Mouse (Mus musculus) limb, embryonic 11.5 days (tissue): ENCODE results near the gene Rpl14. TPM values are rescaled to one million over a fixed set of nuclear protein-coding genes. Genes with fewer than 3 reads are reported as not detected.

Experiments used
- ATAC-seq: fragments of 200-750 bp; cut with Nextera tagmentation; 2 replicates; pipeline ENCODE4 v1.8.0; 2017; ENCODE audit warnings: low read depth; ENCODE audit not compliant: insufficient number of reproducible peaks, low FRiP score, low TSS enrichment
- DNase-seq: peaks from one replicate; pipeline ENCODE4 v3.0.0-alpha.2; 2015; ENCODE audit warnings: low spot score
- H3K27ac ChIP-seq: fragments of 300-500 bp; sonication (generic); replicated peaks from 2 replicates; pipeline ENCODE4 v1.5.1; 2014; ENCODE audit warnings: low read depth, mild to moderate bottlenecking, low read length
- H3K27me3 ChIP-seq: fragments of 300-500 bp; sonication (generic); 2 replicates; pipeline ENCODE4 v1.6.1; 2014; ENCODE audit warnings: mild to moderate bottlenecking, low read length, mixed read lengths; ENCODE audit not compliant: control insufficient read depth, insufficient read depth
- H3K36me3 ChIP-seq: fragments of 300-500 bp; sonication (generic); 2 replicates; pipeline ENCODE4 v1.6.1; 2014; ENCODE audit warnings: mild to moderate bottlenecking, low read length, moderate library complexity, mixed read lengths; ENCODE audit not compliant: control insufficient read depth, insufficient read depth
- H3K4me1 ChIP-seq: fragments of 300-500 bp; sonication (generic); 2 replicates; pipeline ENCODE4 v1.6.1; 2014; ENCODE audit warnings: low read length, mixed read lengths; ENCODE audit not compliant: control insufficient read depth, insufficient read depth
- H3K4me2 ChIP-seq: fragments of 300-500 bp; sonication (generic); 2 replicates; pipeline ENCODE4 v1.6.1; 2014; ENCODE audit warnings: low read depth, mild to moderate bottlenecking, moderate library complexity; ENCODE audit not compliant: severe bottlenecking
- H3K4me3 ChIP-seq: fragments of 300-500 bp; sonication (generic); 2 replicates; pipeline ENCODE4 v1.5.1; 2014; ENCODE audit warnings: low read depth, low read length
- H3K9ac ChIP-seq: fragments of 300-500 bp; sonication (generic); 2 replicates; pipeline ENCODE4 v1.6.1; 2014; ENCODE audit warnings: mild to moderate bottlenecking, low read length
- H3K9me3 ChIP-seq: fragments of 300-500 bp; sonication (generic); 2 replicates; pipeline ENCODE4 v1.6.1; 2016; ENCODE audit warnings: low read length; ENCODE audit not compliant: control insufficient read depth
- WGBS: fragments of 180-500 bp; shearing (Covaris S2); extraction: QIAGEN DNeasy Blood & Tissue Kit; methylation state at CpG from one replicate; pipeline ENCODE4 v1.1.7; 2014; 5-methylcytosine and 5-hydroxymethylcytosine counted together
- polyA plus RNA-seq: library from polyadenylated mRNA; unstranded; fragments of >200 nt; fragmentation: Nextera tagmentation; extraction: Ambion mirVana; gene quantifications from 2 replicates; pipeline ENCODE4 v1.2.1, GENCODE M21; 2014

Gene Rpl14
- polyA plus RNA-seq, 1 experiment from 2014 or later, result 998 TPM

- Histone ChIP-seq H3K36me3 (no peaks in the 10 kb centered on the region), H3K9ac (no peak overlapping the region), H3K27ac (no peak overlapping the region; the same call in 1 of the 2 replicates), H3K27me3 (no peaks in the 10 kb centered on the region), H3K4me1 (peaks cover 7% of the 10 kb centered on the region), H3K4me3 (no peak overlapping the region), H3K9me3 (no peaks in the 10 kb centered on the region; the same call in 1 of the 2 replicates), H3K4me2 (peak overlapping the region; percentile 36; the same call in 1 of the 2 replicates)
- 5% methylated on average over 12 of the region's 12 CpGs for WGBS
- peak; percentile 34; the same call in 1 of the 2 replicates for ATAC-seq
- peak; percentile 41 for DNase-seq
Measured at GRCm38 (mm10) chr9:120603956-120604355, 32.7 kb downstream of the Rpl14 start.

GRCm38 (mm10) chr9:120611055-120611454 is 39.8 kb downstream of the Rpl14 start:
- no peak for DNase-seq
- no peak overlapping the region for H3K9ac ChIP-seq
- no peaks in the 10 kb centered on the region for H3K27me3 ChIP-seq
- no peak overlapping the region for H3K4me2 ChIP-seq
- H3K9me3 ChIP-seq, result no peaks in the 10 kb centered on the region; the same call in 1 of the 2 replicates
- no peak for ATAC-seq
- H3K4me3 ChIP-seq, result no peak overlapping the region
- H3K27ac ChIP-seq, result no peak overlapping the region
- no peaks in the 10 kb centered on the region for H3K36me3 ChIP-seq
- 0 out of 2 replicates have a peak, but pooled peaks cover 3% of the 10 kb centered on the region for H3K4me1 ChIP-seq

GRCm38 (mm10) chr9:120614059-120614458 is 42.8 kb downstream of the Rpl14 start:
- 92% methylated on average over 6 of the region's 6 CpGs for WGBS
- H3K4me3 ChIP-seq, result no peak overlapping the region
- 0 out of 2 replicates have a peak, but pooled peaks cover 3% of the 10 kb centered on the region for H3K4me1 ChIP-seq
- H3K27ac ChIP-seq, result no peak overlapping the region
- DNase-seq (no peak), ATAC-seq (no peak)
- H3K4me2 ChIP-seq, result no peak overlapping the region
- H3K36me3 ChIP-seq, result no peaks in the 10 kb centered on the region
- H3K27me3 ChIP-seq, result no peaks in the 10 kb centered on the region
- no peaks in the 10 kb centered on the region for H3K9me3 ChIP-seq
- H3K9ac ChIP-seq, result no peak overlapping the region

GRCm38 (mm10) chr9:120618101-120618500 is 46.9 kb downstream of the Rpl14 start:
- H3K4me1 ChIP-seq, result peaks cover 11% of the 10 kb centered on the region; the same call in 1 of the 2 replicates
- no peak overlapping the region for H3K9ac ChIP-seq
- H3K36me3 ChIP-seq, result no peaks in the 10 kb centered on the region
- no peak overlapping the region for H3K4me2 ChIP-seq
- DNase-seq (no peak), ATAC-seq (no peak)
- H3K9me3 ChIP-seq, result peaks cover 4% of the 10 kb centered on the region; the same call in 1 of the 2 replicates
- no peak overlapping the region for H3K4me3 ChIP-seq
- no peaks in the 10 kb centered on the region for H3K27me3 ChIP-seq
- H3K27ac ChIP-seq, result no peak overlapping the region
- 81% methylated on average over 6 of the region's 6 CpGs for WGBS

GRCm38 (mm10) chr9:120619347-120619708 is 48.1 kb downstream of the Rpl14 start:
- Histone ChIP-seq H3K36me3 (no peaks in the 10 kb centered on the region), H3K9ac (peak overlapping the region; percentile 41; the same call in 1 of the 2 replicates), H3K27me3 (no peaks in the 10 kb centered on the region), H3K27ac (no peak overlapping the region), H3K9me3 (peaks cover 4% of the 10 kb centered on the region; the same call in 1 of the 2 replicates), H3K4me3 (0 out of 2 replicates have a peak overlapping the region, but pooled peaks have one; percentile 17), H3K4me2 (peak overlapping the region; percentile 61), H3K4me1 (peaks cover 11% of the 10 kb centered on the region; the same call in 1 of the 2 replicates)
- ATAC-seq (no peak), DNase-seq (no peak)
- WGBS, result 13% methylated on average over 10 of the region's 10 CpGs

- Histone ChIP-seq H3K4me3 (0 out of 2 replicates have a peak overlapping the region, but pooled peaks have one; percentile 17), H3K4me1 (peaks cover 11% of the 10 kb centered on the region; the same call in 1 of the 2 replicates), H3K36me3 (no peaks in the 10 kb centered on the region), H3K27ac (no peak overlapping the region), H3K27me3 (no peaks in the 10 kb centered on the region), H3K9me3 (peaks cover 4% of the 10 kb centered on the region; the same call in 1 of the 2 replicates), H3K9ac (peak overlapping the region; percentile 41; the same call in 1 of the 2 replicates), H3K4me2 (peak overlapping the region; percentile 61)
- WGBS, result 8% methylated on average over 26 of the region's 26 CpGs
- DNase-seq (peak; percentile 65), ATAC-seq (no peak)
Measured at GRCm38 (mm10) chr9:120619709-120620408, 48.6 kb downstream of the Rpl14 start.

GRCm38 (mm10) chr9:120620409-120620745 is 49.1 kb downstream of the Rpl14 start:
- H3K9me3 ChIP-seq, result peaks cover 4% of the 10 kb centered on the region; the same call in 1 of the 2 replicates
- H3K27me3 ChIP-seq, result no peaks in the 10 kb centered on the region
- H3K4me2 ChIP-seq, result no peak overlapping the region
- H3K4me3 ChIP-seq, result no peak overlapping the region
- peaks cover 11% of the 10 kb centered on the region; the same call in 1 of the 2 replicates for H3K4me1 ChIP-seq
- WGBS, result 35% methylated on average over 4 of the region's 4 CpGs
- H3K36me3 ChIP-seq, result no peaks in the 10 kb centered on the region
- ATAC-seq (no peak), DNase-seq (no peak)
- H3K27ac ChIP-seq, result no peak overlapping the region
- no peak overlapping the region for H3K9ac ChIP-seq
